Mouse (Mus musculus) CH12.LX (cell line): ENCODE measurements around the gene Ddx39. TPM values are rescaled to one million over a fixed set of nuclear protein-coding genes. Genes with fewer than 3 reads are reported as not detected.

Experiments
- DNase-seq: peaks from one replicate; pipeline ENCODE4 v3.0.0-alpha.2; 2013; ENCODE audit errors: extremely low read depth
- H3K27ac ChIP-seq: 2 replicates; pipeline ENCODE4 v1.5.1; 2012; ENCODE audit warnings: low read depth, mild to moderate bottlenecking, control low read depth, moderate library complexity; ENCODE audit not compliant: insufficient read depth
- H3K27me3 ChIP-seq: replicated peaks from 2 replicates; pipeline ENCODE3; 2012; ENCODE audit warnings: inconsistent platforms
- H3K36me3 ChIP-seq, 2 experiments: replicated peaks in 1 of 2; 2 replicates each; pipeline versions ENCODE3 to v1.6.1; 2012; ENCODE audit warnings: inconsistent platforms in 1 of 2, low read length in 1 of 2, mild to moderate bottlenecking in 1 of 2, mixed read lengths in 1 of 2, moderate library complexity in 1 of 2; ENCODE audit not compliant: control insufficient read depth in 1 of 2, insufficient read depth in 1 of 2
- H3K4me1 ChIP-seq, 2 experiments: 2 replicates each; pipeline ENCODE4 v1.6.1; 2012; ENCODE audit warnings: inconsistent platforms in 1 of 2, moderate library complexity in 1 of 2; ENCODE audit not compliant: insufficient read depth in 2 of 2, control insufficient read depth in 1 of 2
- H3K4me2 ChIP-seq: 2 replicates; pipeline ENCODE4 v1.6.1; 2012; ENCODE audit warnings: low read depth, mild to moderate bottlenecking, control low read depth; ENCODE audit not compliant: poor library complexity, insufficient read depth, severe bottlenecking
- H3K4me3 ChIP-seq, 3 experiments: fragments of 150-350 bp in 1 of 3; sonication (generic) in 1 of 3; replicated peaks in 1 of 3; 2 replicates each; pipeline versions ENCODE3 to v1.5.1; 2011 to 2012; ENCODE audit warnings: low read depth in 2 of 3, low read length in 2 of 3, mild to moderate bottlenecking in 2 of 3, moderate library complexity in 2 of 3, control low read depth in 1 of 3, improper control_type of control experiment in 1 of 3, inconsistent platforms in 1 of 3, mixed read lengths in 1 of 3; ENCODE audit not compliant: poor library complexity in 1 of 3
- H3K79me2 ChIP-seq: replicated peaks from 2 replicates; pipeline ENCODE4 v1.6.1; 2012; ENCODE audit warnings: mild to moderate bottlenecking, moderate library complexity; ENCODE audit not compliant: control insufficient read depth, poor library complexity, insufficient read depth, severe bottlenecking; ENCODE audit errors: extremely low read depth
- H3K9ac ChIP-seq: 2 replicates; pipeline ENCODE4 v1.6.1; 2012; ENCODE audit warnings: low read depth, mild to moderate bottlenecking, control low read depth, moderate library complexity; ENCODE audit not compliant: insufficient read depth
- H3K9me3 ChIP-seq: replicated peaks from 2 replicates; pipeline ENCODE3; 2012; ENCODE audit warnings: low read length, inconsistent platforms, mixed read lengths
- BHLHE40 ChIP-seq: IDR thresholded peaks from 2 replicates; pipeline ENCODE4 v1.6.1; 2011; ENCODE audit warnings: mild to moderate bottlenecking, low read depth, low read length, improper control_type of control experiment
- CHD1 ChIP-seq: IDR thresholded peaks from 2 replicates; pipeline ENCODE4 v1.6.1; 2012; ENCODE audit warnings: low read depth, low read length, improper control_type of control experiment, inconsistent platforms
- CHD2 ChIP-seq: IDR thresholded peaks from 2 replicates; pipeline ENCODE4 v1.6.1; 2011; ENCODE audit warnings: low read length, improper control_type of control experiment
- E2F4 ChIP-seq: IDR thresholded peaks from 2 replicates; pipeline ENCODE4 v1.6.1; 2011; ENCODE audit warnings: low read depth, low read length, improper control_type of control experiment; ENCODE audit not compliant: insufficient replicate concordance
- ELF1 ChIP-seq: IDR thresholded peaks from 2 replicates; pipeline ENCODE4 v1.6.1; 2014; ENCODE audit warnings: low read depth, mild to moderate bottlenecking, inconsistent platforms, low read length, improper control_type of control experiment
- EP300 ChIP-seq: IDR thresholded peaks from 2 replicates; pipeline ENCODE4 v1.6.1; 2011; ENCODE audit warnings: low read length, improper control_type of control experiment
- GABPA ChIP-seq: IDR thresholded peaks from 2 replicates; pipeline ENCODE4 v1.6.1; 2012; ENCODE audit warnings: low read depth, low read length, improper control_type of control experiment, inconsistent platforms; ENCODE audit not compliant: insufficient replicate concordance
- IRF4 ChIP-seq: IDR thresholded peaks from 2 replicates; pipeline ENCODE4 v1.6.1; 2014; ENCODE audit warnings: low read depth, mild to moderate bottlenecking, inconsistent platforms, low read length, improper control_type of control experiment
- JUN ChIP-seq: IDR thresholded peaks from 2 replicates; pipeline ENCODE4 v1.6.1; 2011; ENCODE audit warnings: low read depth, mild to moderate bottlenecking, low read length, improper control_type of control experiment, moderate library complexity; ENCODE audit not compliant: insufficient read depth
- JUND ChIP-seq: conservative IDR thresholded peaks from 2 replicates; pipeline ENCODE4 v1.6.1; 2011; ENCODE audit warnings: low read depth, low read length, improper control_type of control experiment
- KAT2A ChIP-seq: IDR thresholded peaks from 2 replicates; pipeline ENCODE4 v1.6.1; 2012; ENCODE audit warnings: low read length, improper control_type of control experiment, inconsistent platforms; ENCODE audit not compliant: insufficient replicate concordance
- MAX ChIP-seq: IDR thresholded peaks from 2 replicates; pipeline ENCODE4 v1.6.1; 2011; ENCODE audit warnings: low read length, improper control_type of control experiment
- MAZ ChIP-seq: IDR thresholded peaks from 2 replicates; pipeline ENCODE4 v1.6.1; 2012; ENCODE audit warnings: low read depth, mild to moderate bottlenecking, inconsistent platforms, low read length, improper control_type of control experiment, moderate library complexity
- MYC ChIP-seq: IDR thresholded peaks from 2 replicates; pipeline ENCODE4 v1.6.1; 2011; ENCODE audit warnings: low read depth, mild to moderate bottlenecking, improper control_type of control experiment, low read length
- NRF1 ChIP-seq: IDR thresholded peaks from 2 replicates; pipeline ENCODE4 v1.6.1; 2014; ENCODE audit warnings: low read depth, mild to moderate bottlenecking, inconsistent platforms, low read length, improper control_type of control experiment, moderate library complexity
- PAX5 ChIP-seq: IDR thresholded peaks from 2 replicates; pipeline ENCODE4 v1.6.1; 2012; ENCODE audit warnings: low read length, inconsistent platforms, mixed read lengths
- RAD21 ChIP-seq: IDR thresholded peaks from 2 replicates; pipeline ENCODE4 v1.6.1; 2011; ENCODE audit warnings: low read depth, mild to moderate bottlenecking, low read length, improper control_type of control experiment, moderate library complexity
- RCOR1 ChIP-seq: conservative IDR thresholded peaks from 2 replicates; pipeline ENCODE4 v1.6.1; 2012; ENCODE audit warnings: low read depth, mild to moderate bottlenecking, inconsistent platforms, low read length, improper control_type of control experiment
- UBTF ChIP-seq: IDR thresholded peaks from 2 replicates; pipeline ENCODE4 v1.6.1; 2012; ENCODE audit warnings: low read depth, mild to moderate bottlenecking, inconsistent platforms, low read length, improper control_type of control experiment, moderate library complexity
- ZKSCAN1 ChIP-seq: IDR thresholded peaks from 2 replicates; pipeline ENCODE4 v1.6.1; 2012; ENCODE audit warnings: low read depth, inconsistent platforms, low read length, improper control_type of control experiment, borderline replicate concordance
- ZMIZ1 ChIP-seq: IDR thresholded peaks from 2 replicates; pipeline ENCODE4 v1.6.1; 2012; ENCODE audit warnings: low read depth, mild to moderate bottlenecking, inconsistent platforms, low read length, improper control_type of control experiment
- ZNF384 ChIP-seq: IDR thresholded peaks from 2 replicates; pipeline ENCODE4 v1.6.1; 2012; ENCODE audit warnings: low read depth, low read length, improper control_type of control experiment, inconsistent platforms
- dilution Hi-C: fragments of 300-500 bp; cut with MboI; formaldehyde crosslinking; loops from 2 replicates; pipeline ENCODE4 v1.14.3; 2020; ENCODE audit warnings: low sequenced_read_pairs; ENCODE audit not compliant: extremely low pct_unique_long_range_greater_than_20kb, extremely low pct_ligation_motif_present
- in situ Hi-C: fragments of 300-500 bp; cut with MboI; formaldehyde crosslinking; loops from 3 replicates; pipeline ENCODE4 v1.14.3; 2019; ENCODE audit warnings: low sequenced_read_pairs, low pct_ligation_motif_present, low pct_unique_long_range_greater_than_20kb, mixed read lengths
- polyA plus RNA-seq: library from polyadenylated mRNA; unstranded; fragments of >175 nt; gene quantifications from 2 replicates; pipeline ENCODE4 v1.2.1, GENCODE M21; 2012; ENCODE audit warnings: low read depth; ENCODE audit not compliant: insufficient read length
- total RNA-seq, 2 experiments: library from RNA; depleted of rRNA; stranded (reverse); fragments of 300-350 nt in 1 of 2; fragments of >200 nt in 1 of 2; gene quantifications; 2 replicates each; pipeline ENCODE4 v1.2.3; 2012 to 2014

Gene Ddx39
- total and polyA plus RNA-seq, 3 experiments: 194 to 339 (median 231) TPM

GRCm38 (mm10) chr8:83765663-83766062 lies 50.7 kb downstream of the Ddx39 start:
- no peak for TF ChIP-seq PAX5
- TF ChIP-seq MYC: no peak
- TF ChIP-seq RCOR1: no peak
- TF ChIP-seq CHD1: no peak
- no peak for TF ChIP-seq ZKSCAN1
- no peak for TF ChIP-seq JUN
- no peak for TF ChIP-seq MAZ
- no peak for TF ChIP-seq GABPA
- TF ChIP-seq ZMIZ1: no peak
- no peak for TF ChIP-seq CHD2
- TF ChIP-seq IRF4: no peak
- no peak for TF ChIP-seq JUND
- TF ChIP-seq KAT2A: no peak
- no peak for TF ChIP-seq ZNF384
- TF ChIP-seq UBTF: no peak
- no peak for TF ChIP-seq ELF1
- no peak for TF ChIP-seq BHLHE40
- TF ChIP-seq, all 38 proteins: peak for 0
- Histone ChIP-seq H3K4me3 (no peak overlapping the region), H3K79me2 (no peaks in the 10 kb centered on the region), H3K27ac (no peak overlapping the region), H3K27me3 (no peaks in the 10 kb centered on the region), H3K9me3 (peaks cover 4% of the 10 kb centered on the region), H3K36me3 (no peaks in the 10 kb centered on the region), H3K4me1 (peaks cover 0 to 5% of the 10 kb centered on the region in 2 experiments; a peak in 3 of 4 replicates), H3K9ac (no peak overlapping the region), H3K4me2 (no peak overlapping the region)
- in situ Hi-C loops: no loop called here
- no peak for DNase-seq
- dilution Hi-C loops: no loop called here

GRCm38 (mm10) chr8:83767442-83767841 lies 52.5 kb downstream of the Ddx39 start:
- H3K4me3 ChIP-seq: no peak overlapping the region
- no peak overlapping the region for H3K27ac ChIP-seq
- no peak overlapping the region for H3K4me2 ChIP-seq
- H3K9ac ChIP-seq: no peak overlapping the region
- no peaks in the 10 kb centered on the region for H3K79me2 ChIP-seq
- dilution Hi-C loops: no loop called here
- no peak for DNase-seq
- H3K27me3 ChIP-seq: no peaks in the 10 kb centered on the region
- TF ChIP-seq ZMIZ1 (no peak), IRF4 (no peak), PAX5 (no peak), KAT2A (no peak), ZNF384 (no peak), EP300 (no peak), MAX (no peak), BHLHE40 (no peak), MYC (no peak), ELF1 (no peak), RAD21 (no peak), E2F4 (no peak), NRF1 (no peak), CHD1 (no peak), CHD2 (no peak), JUND (no peak), ZKSCAN1 (no peak)
- in situ Hi-C loops: no loop called here
- peaks cover 0 to 5% of the 10 kb centered on the region in 2 experiments; a peak in 3 of 4 replicates for H3K4me1 ChIP-seq
- H3K36me3 ChIP-seq: no peaks in the 10 kb centered on the region
- H3K9me3 ChIP-seq: peaks cover 4% of the 10 kb centered on the region
